Mouse (Mus musculus) C2C12 (cell line): ENCODE data around the gene Slc17a7.

Source experiments
- CTCF ChIP-seq: IDR thresholded peaks from one replicate; pipeline ENCODE4 v1.5.1; 2011; ENCODE audit not compliant: control insufficient read depth, insufficient read depth, insufficient read length
- FOSL1 ChIP-seq: IDR thresholded peaks from one replicate; pipeline ENCODE4 v1.8.0; 2011; ENCODE audit warnings: mild to moderate bottlenecking, low read length; ENCODE audit not compliant: poor library complexity, insufficient read depth, severe bottlenecking
- MAX ChIP-seq: IDR thresholded peaks from one replicate; pipeline ENCODE4 v1.6.1; 2011; ENCODE audit warnings: mild to moderate bottlenecking, control low read depth
- MYOD1 ChIP-seq: IDR thresholded peaks from one replicate; pipeline ENCODE4 v1.6.1; 2011; ENCODE audit warnings: low read depth; ENCODE audit not compliant: control insufficient read depth, insufficient read length
- USF1 ChIP-seq: IDR thresholded peaks from one replicate; pipeline ENCODE4 v1.6.1; 2011; ENCODE audit warnings: low read depth, mild to moderate bottlenecking, control low read depth, moderate library complexity

- TF ChIP-seq CTCF (no peak), USF1 (no peak), FOSL1 (no peak), MYOD1 (no peak), MAX (no peak)
Observed at GRCm38 (mm10) chr7:45144368-45145174, 19.2 kb upstream of the Slc17a7 start.
